Mouse (Mus musculus): ENCODE measurements around the gene Mcm10.

DNA sequence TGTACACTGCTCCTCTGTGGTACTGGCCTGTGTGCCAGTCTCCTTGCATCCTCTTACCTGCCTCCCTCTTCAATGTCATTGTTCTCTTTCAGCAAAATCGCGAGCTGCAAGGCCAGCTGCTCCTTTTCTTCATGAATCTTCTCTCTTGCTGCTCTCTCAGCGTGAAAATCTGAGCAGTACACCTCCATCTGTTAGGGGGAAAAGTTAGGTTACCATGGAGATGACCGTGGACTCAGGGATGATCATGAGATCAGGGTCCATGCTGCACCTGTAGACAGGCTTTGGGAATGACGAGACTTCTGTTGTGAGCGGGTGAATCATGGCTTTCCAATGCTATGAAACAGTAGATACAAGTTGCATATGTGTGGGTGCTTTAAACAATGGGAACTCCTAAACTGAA lies 14.5 kb upstream of the Mcm10 start:
- TF ChIP-seq CTCF (IDR thresholded peaks at IDR 0.05; ENCODE audit: low read depth) = no peak
- TF ChIP-seq EP300 (IDR thresholded peaks at IDR 0.05; ENCODE audit: low read depth) = no peak
